Mouse (Mus musculus): ENCODE measurements around the gene Nlgn1. TPM values are rescaled to one million over a fixed set of nuclear protein-coding genes. Genes with fewer than 3 reads are reported as not detected.

Nlgn1 gene
- polyA plus RNA-seq (2015; fragmentation: Nextera tagmentation; extraction: Ambion mirVana): 0.50 TPM in 2 replicates

DNA sequence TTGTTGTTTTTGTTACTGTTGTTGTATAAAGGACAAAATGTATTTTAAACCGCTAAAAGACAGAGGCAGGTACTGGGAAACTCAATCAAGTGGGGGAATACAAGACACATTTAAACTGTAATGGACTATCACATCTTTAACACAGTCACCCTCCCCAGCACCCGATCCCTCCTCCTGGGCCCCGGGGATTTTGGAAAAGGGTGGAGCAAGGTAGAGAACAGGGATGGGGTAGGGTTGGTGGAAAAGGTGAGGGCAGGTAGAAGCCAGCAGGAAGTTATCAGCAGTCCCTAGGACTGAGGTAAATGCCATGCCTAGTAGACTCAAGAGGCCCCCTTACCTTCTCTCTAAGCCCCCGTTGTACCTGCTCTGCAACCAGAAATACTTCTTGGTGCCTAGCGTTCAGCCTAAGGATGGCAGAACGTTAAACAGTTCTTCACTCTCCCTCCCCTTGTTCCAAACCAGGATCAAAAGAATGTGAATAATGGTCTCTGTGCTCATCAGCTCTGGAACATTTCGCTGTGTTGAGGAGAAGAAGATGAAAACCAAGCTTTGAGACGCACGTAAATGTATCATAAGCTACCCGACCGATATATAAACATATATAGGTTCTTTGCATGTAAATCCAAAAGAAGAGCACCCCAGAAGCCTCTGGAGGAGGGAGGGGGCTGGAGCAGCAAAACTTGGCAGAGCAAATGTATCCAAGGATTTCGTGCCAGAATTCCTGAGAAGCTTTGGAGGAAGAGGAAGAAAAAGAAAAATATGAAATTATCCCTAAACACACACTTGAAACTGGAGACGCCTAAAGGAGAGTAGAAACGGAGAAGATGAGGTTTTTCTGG, at the start of gene Nlgn1:
Gene Nlgn1, minus strand, starts transcription at position 61 of the 839 bp plus-strand sequence.
- no peak for DNase-seq (ENCODE audit: low spot score)

DNA sequence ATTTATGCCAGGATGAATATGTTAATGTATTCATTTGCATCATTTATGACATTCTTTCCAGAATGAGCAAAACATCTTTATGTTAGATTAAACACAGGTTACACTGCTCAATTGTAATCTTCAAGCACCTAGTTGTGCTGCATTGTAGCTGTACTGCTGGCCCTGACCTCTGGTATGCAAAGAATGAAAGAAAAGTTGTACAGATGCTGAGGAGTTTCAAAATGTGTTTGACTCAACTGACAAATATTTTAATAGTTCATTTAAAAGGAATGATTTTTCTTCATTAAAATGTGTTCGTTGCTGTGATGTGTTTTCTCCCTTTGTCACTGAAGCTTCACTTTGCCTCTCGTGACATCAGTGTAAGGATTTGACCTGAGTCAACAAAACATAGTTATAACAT, 46.0 kb upstream of the Nlgn1 start:
- no peaks in the 10 kb centered on the region for H3K36me3 ChIP-seq (ENCODE audit: insufficient read depth, low read length)
- H3K4me2 ChIP-seq (replicated peaks; ENCODE audit: low read depth, low read length): no peak overlapping the region
- ATAC-seq: no peak
- H3K4me1 ChIP-seq (ENCODE audit: insufficient read depth, low read depth, low read length): no peaks in the 10 kb centered on the region
- H3K9me3 ChIP-seq (ENCODE audit: low read length): no peaks in the 10 kb centered on the region
- TF ChIP-seq EP300 (IDR thresholded peaks at IDR 0.05): no peak
- no peak for TF ChIP-seq CTCF (IDR thresholded peaks at IDR 0.05)
- no peak overlapping the region for H3K4me3 ChIP-seq (ENCODE audit: low read depth, low read length)
- 59% methylated on average over 2 of the region's 2 CpGs for WGBS
- no peak overlapping the region for H3K27ac ChIP-seq (ENCODE audit: low read length)
- H3K9ac ChIP-seq (replicated peaks; ENCODE audit: low read depth): no peak overlapping the region
- DNase-seq (ENCODE audit: low spot score): no peak
- H3K27me3 ChIP-seq (replicated peaks; ENCODE audit: insufficient read depth, low read length): no peaks in the 10 kb centered on the region

More for the DNA sequence above, at the start of gene Nlgn1:
- peak within 1 kb of the TSS; percentile 60 for H3K4me2 ChIP-seq (replicated peaks; ENCODE audit: low read depth, low read length)
- no peaks in the 10 kb centered on the region for H3K9me3 ChIP-seq (ENCODE audit: low read length)
- no peak for TF ChIP-seq EP300 (IDR thresholded peaks at IDR 0.05)
- H3K27me3 ChIP-seq (replicated peaks; ENCODE audit: insufficient read depth, low read length): peaks cover 21% of the 10 kb centered on the region
- H3K4me3 ChIP-seq (ENCODE audit: low read depth, low read length): peak within 1 kb of the TSS; percentile 30
- H3K27ac ChIP-seq (ENCODE audit: low read length): no peak within 1 kb of the TSS
- no peak within 1 kb of the TSS for H3K9ac ChIP-seq (replicated peaks; ENCODE audit: low read depth)
- H3K36me3 ChIP-seq (ENCODE audit: insufficient read depth, low read length): no peaks in the 10 kb centered on the region
- 5% methylated on average over 14 of the region's 14 CpGs for WGBS
- ATAC-seq: no peak
- peaks cover 4% of the 10 kb centered on the region; the same call in 1 of the 2 replicates for H3K4me1 ChIP-seq (ENCODE audit: insufficient read depth, low read depth, low read length)

DNA sequence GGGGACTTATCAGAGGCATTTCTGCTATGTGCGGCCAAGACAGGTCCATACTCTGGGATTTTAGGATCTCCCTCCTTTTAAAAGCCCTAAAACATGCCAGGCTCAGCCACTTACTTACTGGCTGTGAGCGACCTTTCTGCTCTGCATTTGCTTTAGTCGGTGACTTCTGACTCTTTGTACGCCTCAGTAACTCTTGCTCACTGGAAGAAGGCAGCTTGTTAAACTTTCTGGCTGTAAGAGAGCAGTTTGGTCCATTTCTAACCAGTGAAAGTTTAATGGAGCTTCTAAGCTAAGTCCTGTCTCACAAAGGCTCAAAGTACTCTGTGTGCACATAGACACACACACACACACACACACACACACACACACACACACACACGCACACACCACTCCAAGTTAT, 22.8 kb upstream of the Nlgn1 start:
- no peak overlapping the region for H3K4me2 ChIP-seq (replicated peaks; ENCODE audit: low read depth, low read length)
- H3K4me3 ChIP-seq (ENCODE audit: low read depth, low read length): no peak overlapping the region
- DNase-seq (ENCODE audit: low spot score) (no peak), ATAC-seq (no peak)
- no peaks in the 10 kb centered on the region for H3K36me3 ChIP-seq (ENCODE audit: insufficient read depth, low read length)
- no peaks in the 10 kb centered on the region for H3K4me1 ChIP-seq (ENCODE audit: insufficient read depth, low read depth, low read length)
- H3K27me3 ChIP-seq (replicated peaks; ENCODE audit: insufficient read depth, low read length): no peaks in the 10 kb centered on the region
- 77% methylated on average over 5 of the region's 5 CpGs for WGBS
- no peak overlapping the region for H3K9ac ChIP-seq (replicated peaks; ENCODE audit: low read depth)
- TF ChIP-seq EP300 (IDR thresholded peaks at IDR 0.05): no peak
- no peak for TF ChIP-seq CTCF (IDR thresholded peaks at IDR 0.05)
- H3K27ac ChIP-seq (ENCODE audit: low read length): no peak overlapping the region
- no peaks in the 10 kb centered on the region for H3K9me3 ChIP-seq (ENCODE audit: low read length)

DNA sequence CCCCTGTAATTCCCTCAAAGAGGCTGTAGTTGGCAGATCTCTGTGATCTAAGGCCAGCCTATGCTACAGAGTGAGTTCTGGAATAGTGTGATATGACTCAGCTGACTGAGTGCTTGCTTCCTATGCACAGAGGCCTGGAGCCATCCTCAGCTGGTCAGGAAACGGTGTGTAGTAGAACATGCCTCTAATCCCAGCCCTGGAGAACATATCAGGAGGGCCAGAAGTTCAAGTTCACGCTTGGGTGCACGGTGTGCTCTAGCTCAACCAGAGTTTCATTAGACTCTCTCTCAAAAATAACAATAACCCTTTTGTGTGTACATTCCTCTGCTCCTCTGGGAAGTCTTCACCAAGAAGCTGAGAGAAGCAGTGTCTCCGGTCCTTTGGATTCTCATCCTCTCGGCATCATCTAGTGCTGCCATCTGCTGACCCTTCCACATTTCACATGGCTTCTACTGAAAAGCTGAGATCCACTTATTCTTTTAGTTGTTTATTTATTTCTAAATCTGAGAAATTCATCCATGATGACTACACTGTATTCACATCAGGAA, 22.3 kb upstream of the Nlgn1 start:
- WGBS: 57% methylated on average over 5 of the region's 5 CpGs
- no peak for DNase-seq (ENCODE audit: low spot score)

GRCm38 (mm10) chr3:26337495-26337894, 5.2 kb upstream of the Nlgn1 start:
- WGBS: 51% methylated on average over 2 of the region's 2 CpGs
- no peak overlapping the region for H3K4me3 ChIP-seq (ENCODE audit: low read depth, low read length)
- DNase-seq (ENCODE audit: low spot score) (no peak), ATAC-seq (no peak)
- TF ChIP-seq CTCF (IDR thresholded peaks at IDR 0.05) (no peak), EP300 (IDR thresholded peaks at IDR 0.05) (no peak)
- no peak overlapping the region for H3K9ac ChIP-seq (replicated peaks; ENCODE audit: low read depth)
- H3K36me3 ChIP-seq (ENCODE audit: insufficient read depth, low read length): no peaks in the 10 kb centered on the region
- no peak overlapping the region for H3K27ac ChIP-seq (ENCODE audit: low read length)
- H3K9me3 ChIP-seq (ENCODE audit: low read length): no peaks in the 10 kb centered on the region
- H3K27me3 ChIP-seq (replicated peaks; ENCODE audit: insufficient read depth, low read length): peaks cover 9% of the 10 kb centered on the region; the same call in 1 of the 2 replicates
- peaks cover 4% of the 10 kb centered on the region; the same call in 1 of the 2 replicates for H3K4me1 ChIP-seq (ENCODE audit: insufficient read depth, low read depth, low read length)
- no peak overlapping the region for H3K4me2 ChIP-seq (replicated peaks; ENCODE audit: low read depth, low read length)

More for the DNA sequence above, 22.3 kb upstream of the Nlgn1 start:
- Histone ChIP-seq H3K9me3 (ENCODE audit: low read length) (no peaks in the 10 kb centered on the region), H3K4me3 (ENCODE audit: low read depth, low read length) (no peak overlapping the region), H3K27me3 (replicated peaks; ENCODE audit: insufficient read depth, low read length) (no peaks in the 10 kb centered on the region), H3K27ac (ENCODE audit: low read length) (no peak overlapping the region), H3K36me3 (ENCODE audit: insufficient read depth, low read length) (no peaks in the 10 kb centered on the region), H3K9ac (replicated peaks; ENCODE audit: low read depth) (no peak overlapping the region), H3K4me2 (replicated peaks; ENCODE audit: low read depth, low read length) (no peak overlapping the region), H3K4me1 (ENCODE audit: insufficient read depth, low read depth, low read length) (no peaks in the 10 kb centered on the region)
- ATAC-seq: no peak
- TF ChIP-seq CTCF (IDR thresholded peaks at IDR 0.05): no peak

- ATAC-seq (peak; percentile 9; the same call in 1 of the 2 replicates), DNase-seq (ENCODE audit: low spot score) (peak; percentile 8)
- Histone ChIP-seq H3K27me3 (replicated peaks; ENCODE audit: insufficient read depth, low read length) (peaks cover 21% of the 10 kb centered on the region), H3K4me1 (ENCODE audit: insufficient read depth, low read depth, low read length) (peaks cover 4% of the 10 kb centered on the region; the same call in 1 of the 2 replicates), H3K36me3 (ENCODE audit: insufficient read depth, low read length) (no peaks in the 10 kb centered on the region), H3K27ac (ENCODE audit: low read length) (no peak overlapping the region), H3K9me3 (ENCODE audit: low read length) (no peaks in the 10 kb centered on the region), H3K4me3 (ENCODE audit: low read depth, low read length) (peak overlapping the region; percentile 30), H3K9ac (replicated peaks; ENCODE audit: low read depth) (no peak overlapping the region), H3K4me2 (replicated peaks; ENCODE audit: low read depth, low read length) (peak overlapping the region; percentile 60)
- TF ChIP-seq CTCF (IDR thresholded peaks at IDR 0.05) (no peak), EP300 (IDR thresholded peaks at IDR 0.05) (no peak)
- WGBS: 1% methylated on average over 35 of the region's 41 CpGs
Measured at GRCm38 (mm10) chr3:26333239-26333811, 1.1 kb upstream of the Nlgn1 start.

Data from lung, postnatal 0 days (tissue).